Mouse (Mus musculus) brain, embryonic 14.5 days (tissue): ENCODE results near the gene Osbpl3.

Experiments
- CTCF ChIP-seq: fragments of 200-500 bp; IDR thresholded peaks from 2 replicates; pipeline ENCODE4 v1.5.1; 2012; ENCODE audit warnings: inconsistent platforms, mild to moderate bottlenecking, moderate library complexity, borderline replicate concordance; ENCODE audit not compliant: insufficient read depth, insufficient read length; ENCODE audit errors: extremely low read depth
- POLR2A ChIP-seq: fragments of 200-500 bp; IDR thresholded peaks from 2 replicates; pipeline ENCODE4 v1.6.1; 2012; ENCODE audit warnings: mild to moderate bottlenecking, inconsistent platforms, borderline replicate concordance; ENCODE audit not compliant: poor library complexity, insufficient read depth, insufficient read length, severe bottlenecking; ENCODE audit errors: extremely low read depth

GRCm38 (mm10) chr6:50486035-50486902 is 30.3 kb upstream of the Osbpl3 start:
- TF ChIP-seq CTCF, result no peak
- no peak for TF ChIP-seq POLR2A
